Mouse (Mus musculus) megakaryocyte, embryonic 14.5 days (primary cell): ENCODE results near the gene Tmem120a. TPM values are rescaled to one million over a fixed set of nuclear protein-coding genes. Genes with fewer than 3 reads are reported as not detected.

Experiments
- H3K27me3 ChIP-seq: replicated peaks from 2 replicates; pipeline ENCODE3; 2012; ENCODE audit warnings: inconsistent platforms
- H3K36me3 ChIP-seq: replicated peaks from 2 replicates; pipeline ENCODE3; 2012; ENCODE audit warnings: low read length, inconsistent platforms, mixed read lengths
- H3K4me1 ChIP-seq: 2 replicates; pipeline ENCODE4 v1.6.1; 2012; ENCODE audit warnings: inconsistent platforms
- H3K4me3 ChIP-seq: replicated peaks from 2 replicates; pipeline ENCODE3; 2012; ENCODE audit warnings: moderate library complexity, mild to moderate bottlenecking, inconsistent platforms
- H3K9me3 ChIP-seq: 2 replicates; pipeline ENCODE4 v1.6.1; 2012; ENCODE audit warnings: inconsistent platforms
- FLI1 ChIP-seq: IDR thresholded peaks from 2 replicates; pipeline ENCODE4 v1.6.1; 2012; ENCODE audit warnings: low read length, inconsistent platforms, mixed read lengths
- GATA1 ChIP-seq: IDR thresholded peaks from 3 replicates; pipeline ENCODE4 v1.6.1; 2012; ENCODE audit warnings: mixed read lengths, low read length, inconsistent platforms, borderline replicate concordance
- polyA plus RNA-seq: library from polyadenylated mRNA; stranded (reverse); fragments of >175 nt; gene quantifications from 2 replicates; pipeline ENCODE4 v1.2.3, GENCODE M21; 2012; ENCODE audit warnings: low replicate concordance; ENCODE audit not compliant: insufficient read depth

Gene Tmem120a
- polyA plus RNA-seq, 1 experiment = 13.5 TPM

DNA sequence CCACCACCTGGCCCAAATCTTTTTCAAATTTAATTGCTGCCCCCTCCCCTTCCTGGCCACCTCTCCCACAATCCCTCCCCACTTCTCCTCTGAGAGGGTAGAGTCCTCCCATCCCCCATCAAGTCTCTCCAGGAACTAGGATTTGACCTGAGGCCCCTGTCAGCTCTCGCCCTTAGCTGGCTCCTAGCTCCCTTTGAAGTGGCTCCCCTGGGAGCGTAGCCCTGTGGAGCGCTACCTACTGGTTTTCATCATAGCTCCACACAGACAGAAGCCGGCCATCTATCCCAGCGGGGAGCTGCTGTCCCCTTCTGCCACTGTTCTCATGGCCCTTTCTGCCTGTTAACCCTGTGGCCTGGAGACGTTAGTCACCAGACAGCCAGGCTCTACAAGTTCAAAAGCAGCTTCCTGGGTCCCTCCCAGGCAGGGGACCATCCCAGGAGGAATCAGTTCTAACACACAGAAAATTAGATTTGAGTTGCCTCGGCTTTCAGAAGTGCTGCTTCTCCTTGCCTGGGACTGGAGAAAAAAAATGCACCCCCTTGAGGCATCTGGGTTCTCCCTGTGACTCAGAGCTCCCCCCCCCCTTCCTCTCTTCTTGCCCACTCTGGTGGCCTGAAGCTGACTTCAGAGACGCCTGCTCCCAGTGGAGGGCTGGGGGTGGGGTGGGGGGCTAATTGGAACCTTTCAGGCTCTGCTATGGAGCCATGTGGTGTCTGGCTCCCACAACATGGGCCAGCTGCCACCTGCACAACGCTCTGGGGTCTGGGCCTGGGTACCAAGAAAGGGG is 19.5 kb downstream of the Tmem120a start:
- Histone ChIP-seq H3K4me1 (peaks cover 31% of the 10 kb centered on the region), H3K9me3 (no peaks in the 10 kb centered on the region), H3K27me3 (peaks cover 1% of the 10 kb centered on the region), H3K36me3 (peaks cover 91% of the 10 kb centered on the region), H3K4me3 (no peak overlapping the region)
- no peak for TF ChIP-seq FLI1
- no peak for TF ChIP-seq GATA1

DNA sequence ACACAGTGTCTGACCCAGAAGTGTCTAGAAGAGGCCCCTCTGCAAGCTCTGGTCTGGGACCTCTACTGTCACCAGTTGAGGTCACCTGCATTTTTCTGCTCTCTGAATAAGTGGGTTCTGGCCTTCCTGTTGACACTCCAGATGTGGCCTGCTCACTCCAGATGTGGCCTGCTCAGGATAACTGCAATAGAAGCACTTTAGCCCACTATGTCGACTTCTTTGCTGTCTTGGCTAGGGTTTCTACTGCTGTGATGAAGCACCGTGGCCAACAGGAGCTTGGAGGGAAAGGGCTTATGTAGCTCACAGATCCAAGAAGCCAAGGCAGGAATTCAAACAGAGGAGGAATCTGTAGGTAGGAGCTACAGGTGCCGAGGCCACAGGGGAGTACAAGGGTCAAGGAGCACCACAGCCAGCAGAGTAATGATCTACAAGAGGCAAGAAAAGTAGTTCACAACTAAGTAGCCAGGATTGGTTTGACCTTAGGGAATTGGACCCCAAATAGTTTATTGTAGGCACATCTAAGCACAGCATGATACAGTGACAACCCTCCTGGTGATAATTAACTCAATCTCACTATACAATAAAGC is 21.0 kb downstream of the Tmem120a start:
- Histone ChIP-seq H3K4me1 (peaks cover 31% of the 10 kb centered on the region), H3K9me3 (no peaks in the 10 kb centered on the region), H3K4me3 (no peak overlapping the region), H3K27me3 (peaks cover 1% of the 10 kb centered on the region), H3K36me3 (peaks cover 89% of the 10 kb centered on the region)
- TF ChIP-seq GATA1 = no peak
- no peak for TF ChIP-seq FLI1

DNA sequence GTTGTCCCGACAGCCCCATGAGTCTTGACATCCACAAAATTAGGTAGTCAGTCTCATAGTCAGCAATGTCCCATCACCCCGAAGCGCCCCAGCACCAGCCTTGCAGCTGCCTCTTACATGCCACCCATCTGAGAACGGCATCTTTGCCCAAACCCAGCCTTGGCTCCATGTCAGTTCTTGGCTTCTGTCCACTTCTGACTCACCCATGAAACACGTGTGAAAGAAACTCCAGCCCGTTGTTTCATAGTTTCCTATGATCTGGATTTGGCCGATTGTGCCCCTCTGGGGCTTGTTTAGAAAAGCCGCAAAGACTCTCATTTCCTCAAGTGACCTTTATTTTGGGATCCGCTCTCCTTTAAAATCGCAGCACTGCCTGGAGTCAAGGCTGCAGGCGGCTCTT is 22.1 kb downstream of the Tmem120a start:
- H3K36me3 ChIP-seq = peaks cover 88% of the 10 kb centered on the region

DNA sequence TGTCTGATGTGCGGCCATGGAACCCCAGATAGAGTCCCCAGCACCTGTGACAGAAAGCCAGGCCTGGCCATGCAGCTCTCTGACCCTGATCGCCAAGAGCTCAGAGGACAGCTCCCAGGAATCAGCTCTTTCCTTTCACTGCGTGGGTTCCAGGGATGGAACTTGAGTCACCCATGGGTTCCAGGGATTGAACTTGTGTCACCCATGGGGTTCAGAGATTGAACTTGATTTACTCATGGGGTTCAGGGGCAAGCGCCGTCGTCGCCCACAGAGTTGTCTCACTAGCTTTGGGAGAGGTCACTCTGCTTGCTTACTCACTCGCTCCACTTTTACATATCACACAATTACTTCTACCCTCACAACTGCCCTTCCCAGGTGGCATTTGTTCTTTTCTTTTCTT is 23.2 kb downstream of the Tmem120a start:
- TF ChIP-seq FLI1 = no peak
- no peak for TF ChIP-seq GATA1
- Histone ChIP-seq H3K9me3 (no peaks in the 10 kb centered on the region), H3K36me3 (peaks cover 88% of the 10 kb centered on the region), H3K27me3 (peaks cover 11% of the 10 kb centered on the region), H3K4me1 (peaks cover 31% of the 10 kb centered on the region), H3K4me3 (no peak overlapping the region)

More for the DNA sequence above, 22.1 kb downstream of the Tmem120a start:
- peaks cover 3% of the 10 kb centered on the region for H3K27me3 ChIP-seq
- H3K9me3 ChIP-seq = no peaks in the 10 kb centered on the region
- no peak overlapping the region for H3K4me3 ChIP-seq
- TF ChIP-seq GATA1 (no peak), FLI1 (no peak)
- peaks cover 31% of the 10 kb centered on the region for H3K4me1 ChIP-seq

DNA sequence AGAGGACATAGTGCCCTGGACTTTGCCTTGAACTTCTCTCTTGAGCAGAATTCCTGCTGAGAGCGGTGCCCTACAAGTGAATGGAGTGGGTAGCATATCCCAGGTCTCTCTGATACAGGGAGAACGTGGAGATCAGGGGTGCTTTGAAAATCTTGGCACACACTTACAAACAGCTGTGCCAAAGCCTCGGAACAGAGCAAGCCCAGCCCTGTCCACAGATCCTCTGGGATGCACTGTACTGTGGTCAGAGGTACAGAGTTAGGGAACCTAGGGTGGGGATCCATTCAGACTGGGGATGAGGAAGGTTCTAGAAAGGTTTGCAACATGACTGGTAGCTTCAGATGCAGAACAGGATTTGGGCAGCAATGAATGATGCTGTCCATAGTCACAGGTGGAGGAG is 24.1 kb downstream of the Tmem120a start:
- TF ChIP-seq FLI1 = no peak
- no peak for TF ChIP-seq GATA1
- Histone ChIP-seq H3K36me3 (peaks cover 87% of the 10 kb centered on the region), H3K27me3 (peaks cover 11% of the 10 kb centered on the region)

DNA sequence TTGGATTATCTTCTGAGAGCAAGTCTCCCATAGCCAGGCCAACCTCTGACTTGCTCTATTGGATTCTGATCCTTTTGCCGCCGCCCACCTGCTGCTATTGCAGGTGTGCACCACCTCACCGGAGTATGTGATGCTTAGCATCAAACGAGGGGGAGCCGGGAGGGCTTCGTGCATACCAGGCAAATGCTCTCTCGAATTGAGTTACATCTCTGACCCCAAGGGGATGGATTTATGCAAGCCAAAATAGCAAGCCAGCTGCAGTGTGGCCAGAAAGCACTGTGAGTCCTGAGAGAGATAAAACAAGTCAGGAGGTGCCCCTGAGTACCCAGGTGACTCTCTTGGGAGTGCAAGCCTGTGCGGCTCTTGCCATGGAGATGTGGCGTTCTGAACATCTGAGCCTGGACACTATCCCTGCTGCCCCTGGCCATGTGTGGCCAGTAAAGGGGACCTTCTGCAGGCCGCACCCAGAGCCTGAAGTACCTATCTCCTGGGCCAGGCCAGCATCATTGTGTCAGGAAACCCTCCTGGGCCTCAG is 24.6 kb downstream of the Tmem120a start:
- no peak for TF ChIP-seq FLI1
- no peak for TF ChIP-seq GATA1
- Histone ChIP-seq H3K36me3 (peaks cover 84% of the 10 kb centered on the region), H3K4me1 (peaks cover 37% of the 10 kb centered on the region), H3K4me3 (no peak overlapping the region), H3K9me3 (no peaks in the 10 kb centered on the region), H3K27me3 (peaks cover 11% of the 10 kb centered on the region)

More for the DNA sequence above, 24.1 kb downstream of the Tmem120a start:
- Histone ChIP-seq H3K4me3 (no peak overlapping the region), H3K4me1 (peaks cover 35% of the 10 kb centered on the region), H3K9me3 (no peaks in the 10 kb centered on the region)

DNA sequence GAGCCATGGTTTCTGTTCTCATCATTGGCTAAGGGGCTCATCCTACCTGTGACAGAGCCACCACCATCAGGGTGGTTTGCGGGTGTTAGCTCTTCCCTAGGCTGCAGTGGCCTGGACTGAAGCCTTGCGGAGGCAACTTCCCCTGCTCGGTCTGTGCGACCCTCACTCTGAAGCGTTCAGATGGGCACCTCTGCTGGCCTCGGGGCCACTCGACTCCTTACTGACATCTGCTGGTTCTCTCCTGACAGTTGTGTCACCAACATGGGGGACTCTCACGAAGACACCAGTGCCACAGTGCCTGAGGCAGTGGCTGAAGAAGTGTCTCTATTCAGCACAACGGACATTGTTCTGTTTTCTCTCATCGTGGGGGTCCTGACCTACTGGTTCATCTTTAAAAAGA is 28.6 kb downstream of the Tmem120a start:
- Histone ChIP-seq H3K36me3 (peaks cover 63% of the 10 kb centered on the region), H3K9me3 (no peaks in the 10 kb centered on the region), H3K4me3 (no peak overlapping the region), H3K4me1 (peaks cover 54% of the 10 kb centered on the region), H3K27me3 (peaks cover 13% of the 10 kb centered on the region)
- TF ChIP-seq FLI1 = no peak
- TF ChIP-seq GATA1 = no peak

DNA sequence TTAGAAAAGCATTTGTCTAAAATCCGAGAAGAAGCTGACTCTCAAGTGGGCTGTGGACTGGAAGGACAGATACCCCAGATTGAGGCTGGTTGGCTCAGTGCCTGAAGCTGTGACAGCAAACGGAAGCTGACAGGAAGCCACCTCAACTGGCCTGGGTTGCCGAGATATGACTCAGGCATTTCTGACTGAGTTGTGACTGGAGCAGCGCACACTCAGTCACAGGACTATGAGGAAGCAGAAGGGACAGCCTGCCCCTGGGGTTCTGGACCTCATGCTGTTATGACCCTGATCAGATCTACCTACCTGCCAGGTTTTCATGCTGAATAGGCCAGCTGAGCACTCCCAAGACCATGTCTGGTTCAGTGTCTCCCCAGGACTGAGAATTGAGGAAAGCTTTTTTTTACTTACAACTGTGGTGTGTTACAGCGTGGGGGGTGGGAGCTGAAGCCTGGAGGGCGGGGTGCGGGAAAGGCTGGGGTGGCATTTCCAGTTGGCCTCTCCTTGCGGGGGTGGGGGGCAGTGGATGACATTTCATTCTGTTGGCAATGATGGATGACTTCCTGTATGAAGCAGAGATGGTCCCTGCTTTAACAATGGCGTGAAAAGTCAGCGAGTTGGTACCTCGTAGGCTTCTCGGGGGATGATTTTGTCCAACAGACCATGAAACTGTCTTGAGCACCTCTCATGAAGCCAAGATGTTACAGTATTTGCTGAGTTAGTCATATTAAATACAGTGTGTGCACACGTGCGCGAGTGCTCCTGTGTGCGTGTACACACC is 30.6 kb downstream of the Tmem120a start:
- Histone ChIP-seq H3K4me3 (peak overlapping the region; percentile 89), H3K27me3 (peaks cover 12% of the 10 kb centered on the region), H3K4me1 (peaks cover 65% of the 10 kb centered on the region), H3K36me3 (peaks cover 55% of the 10 kb centered on the region), H3K9me3 (peaks cover 5% of the 10 kb centered on the region)
- TF ChIP-seq GATA1 (peak; percentile 96), FLI1 (peak; percentile 91)

DNA sequence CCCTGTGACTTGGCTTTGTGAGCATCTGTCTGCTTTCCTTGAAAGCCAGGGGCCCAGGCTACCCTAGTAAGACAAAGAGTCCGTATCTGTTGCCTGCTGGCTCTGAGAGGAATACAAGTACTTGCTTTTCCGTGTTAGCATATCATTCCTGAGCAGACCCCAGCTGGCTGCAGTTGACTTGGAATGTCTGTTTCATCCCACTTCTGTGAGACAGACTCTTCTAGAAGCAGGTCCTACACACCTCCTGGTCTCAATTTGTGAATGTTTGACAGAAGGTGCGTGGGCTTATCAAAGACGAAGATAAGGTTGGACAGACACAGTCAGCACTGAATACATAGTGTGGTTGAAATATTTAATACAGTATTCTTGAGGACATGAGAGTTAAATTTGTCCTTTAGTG is 31.4 kb downstream of the Tmem120a start:
- Histone ChIP-seq H3K9me3 (peaks cover 5% of the 10 kb centered on the region), H3K4me1 (peaks cover 73% of the 10 kb centered on the region), H3K4me3 (peak overlapping the region; percentile 76), H3K36me3 (peaks cover 56% of the 10 kb centered on the region), H3K27me3 (peaks cover 12% of the 10 kb centered on the region)
- TF ChIP-seq FLI1 (no peak), GATA1 (no peak)
